32 mouse cellular contexts compared by ENCODE assay signal in genomic region chr4:37566226-37566625, GRCm38 (mm10).
"Had no signal": no experiment of that assay in that cellular context is flagged by ENCODE, and none has a peak within 500 bp of the region (broad histone marks: within the 10 kb centered on the region; RNA-seq: fewer than 3 reads in every experiment).

No protein-coding gene starts in this region.

- H3K27ac ChIP-seq: left cerebral cortex, adult 2 months; limb, embryonic 10.5 days; limb, embryonic 12.5 days; limb, embryonic 13.5 days; limb, embryonic 15.5 days; liver, embryonic 12.5 days; liver, embryonic 13.5 days; liver, embryonic 14.5 days; liver, embryonic 15.5 days; lung, embryonic 15.5 days; macrophage; midbrain, embryonic 10.5 days; midbrain, embryonic 12.5 days; midbrain, embryonic 13.5 days; midbrain, embryonic 15.5 days had no signal

- H3K4me1 ChIP-seq: limb, embryonic 10.5 days; limb, embryonic 12.5 days; limb, embryonic 13.5 days; limb, embryonic 15.5 days; liver, embryonic 12.5 days; liver, embryonic 13.5 days; liver, embryonic 15.5 days; lung, embryonic 15.5 days; megakaryocyte, embryonic 14.5 days; midbrain, embryonic 10.5 days; midbrain, embryonic 12.5 days; midbrain, embryonic 13.5 days; midbrain, embryonic 15.5 days had no signal

- H3K4me3 ChIP-seq: left cerebral cortex, adult 2 months; limb, embryonic 10.5 days; limb, embryonic 12.5 days; limb, embryonic 13.5 days; limb, embryonic 15.5 days; liver, embryonic 12.5 days; liver, embryonic 13.5 days; liver, embryonic 15.5 days; lung, embryonic 15.5 days; megakaryocyte, embryonic 14.5 days; midbrain, embryonic 10.5 days; midbrain, embryonic 12.5 days; midbrain, embryonic 13.5 days; midbrain, embryonic 15.5 days; myocyte had no signal

- H3K36me3 ChIP-seq: limb, embryonic 10.5 days; limb, embryonic 12.5 days; limb, embryonic 13.5 days; limb, embryonic 15.5 days; liver, embryonic 12.5 days; liver, embryonic 13.5 days; liver, embryonic 15.5 days; lung, embryonic 15.5 days; midbrain, embryonic 10.5 days; midbrain, embryonic 12.5 days; midbrain, embryonic 13.5 days; midbrain, embryonic 15.5 days had no signal

- ATAC-seq: liver, embryonic 12.5 days; liver, postnatal 0 days; lung, postnatal 0 days; midbrain, embryonic 13.5 days; midbrain, embryonic 15.5 days; midbrain, embryonic 16.5 days had no signal

- H3K27me3 ChIP-seq: limb, embryonic 12.5 days; limb, embryonic 13.5 days; limb, embryonic 15.5 days; liver, embryonic 12.5 days; liver, embryonic 13.5 days; liver, embryonic 15.5 days; lung, embryonic 15.5 days; megakaryocyte, embryonic 14.5 days; midbrain, embryonic 12.5 days; midbrain, embryonic 13.5 days; midbrain, embryonic 15.5 days had no signal

- DNase-seq: left cerebral cortex, postnatal 4 days; liver; liver, embryonic 13.5 days; liver, postnatal 0 days; lung, adult 18-20 months; lung, adult 2 months; lung, embryonic 14.5 days; lung, postnatal 10 days; lung, postnatal 14 days; lung, postnatal 36 days; lung, postnatal 4 days; midbrain, embryonic 14.5 days had no signal

- H3K9me3 ChIP-seq: limb, embryonic 10.5 days; limb, embryonic 12.5 days; limb, embryonic 13.5 days; limb, embryonic 15.5 days; liver, embryonic 12.5 days; liver, embryonic 13.5 days; liver, embryonic 15.5 days; lung, embryonic 15.5 days; megakaryocyte, embryonic 14.5 days; midbrain, embryonic 10.5 days; midbrain, embryonic 12.5 days; midbrain, embryonic 13.5 days; midbrain, embryonic 15.5 days had no signal

- H3K9ac ChIP-seq: limb, embryonic 12.5 days; limb, embryonic 13.5 days; limb, embryonic 15.5 days; liver, embryonic 12.5 days; liver, embryonic 13.5 days; liver, embryonic 14.5 days; liver, embryonic 15.5 days; liver, postnatal 0 days; lung, embryonic 14.5 days; lung, embryonic 15.5 days; midbrain, embryonic 12.5 days; midbrain, embryonic 13.5 days; midbrain, embryonic 15.5 days had no signal

- H3K4me2 ChIP-seq: limb, embryonic 12.5 days; limb, embryonic 13.5 days; limb, embryonic 15.5 days; liver, embryonic 11.5 days; liver, embryonic 12.5 days; liver, embryonic 13.5 days; liver, embryonic 15.5 days; lung, embryonic 14.5 days; lung, embryonic 15.5 days; midbrain, embryonic 11.5 days; midbrain, embryonic 12.5 days; midbrain, embryonic 13.5 days; midbrain, embryonic 15.5 days had no signal
